Mouse (Mus musculus) neural tube, embryonic 11.5 days (tissue): ENCODE data around the gene Fignl1. TPM values are rescaled to one million over a fixed set of nuclear protein-coding genes. Genes with fewer than 3 reads are reported as not detected.
A peak's percentile ranks its signal among the peaks of the same experiment; 100 is the strongest.

ENCODE experiments used
- ATAC-seq: fragments of 200-750 bp; cut with Nextera tagmentation; 2 replicates; pipeline ENCODE4 v1.8.0; 2017; ENCODE audit warnings: moderate number of reproducible peaks, mild to moderate bottlenecking, moderate TSS enrichment, moderate library complexity; ENCODE audit not compliant: insufficient read depth, low FRiP score, low TSS enrichment
- DNase-seq: peaks from one replicate; pipeline ENCODE4 v3.0.0-alpha.2; 2015; ENCODE audit warnings: low spot score
- H3K27ac ChIP-seq: fragments of 300-500 bp; sonication (generic); 2 replicates; pipeline ENCODE4 v1.5.1; 2014; ENCODE audit warnings: low read depth, mild to moderate bottlenecking, low read length
- H3K27me3 ChIP-seq: fragments of 300-500 bp; sonication (generic); 2 replicates; pipeline ENCODE4 v1.6.1; 2014; ENCODE audit warnings: mild to moderate bottlenecking, low read length, mixed read lengths; ENCODE audit not compliant: control insufficient read depth, insufficient read depth
- H3K36me3 ChIP-seq: fragments of 300-500 bp; sonication (generic); 2 replicates; pipeline ENCODE4 v1.6.1; 2014; ENCODE audit warnings: mild to moderate bottlenecking, low read length, moderate library complexity, mixed read lengths; ENCODE audit not compliant: control insufficient read depth, insufficient read depth
- H3K4me1 ChIP-seq: fragments of 300-500 bp; sonication (generic); 2 replicates; pipeline ENCODE4 v1.6.1; 2014; ENCODE audit warnings: low read length, mixed read lengths; ENCODE audit not compliant: control insufficient read depth, insufficient read depth
- H3K4me2 ChIP-seq: fragments of 300-500 bp; sonication (generic); 2 replicates; pipeline ENCODE4 v1.6.1; 2014; ENCODE audit warnings: low read depth, mild to moderate bottlenecking, moderate library complexity
- H3K4me3 ChIP-seq: fragments of 300-500 bp; sonication (generic); 2 replicates; pipeline ENCODE4 v1.5.1; 2014; ENCODE audit warnings: low read depth, low read length
- H3K9ac ChIP-seq: fragments of 300-500 bp; sonication (generic); 2 replicates; pipeline ENCODE4 v1.6.1; 2014; ENCODE audit warnings: mild to moderate bottlenecking, low read length
- H3K9me3 ChIP-seq: fragments of 300-500 bp; sonication (generic); 2 replicates; pipeline ENCODE4 v1.6.1; 2016; ENCODE audit warnings: low read length; ENCODE audit not compliant: control insufficient read depth
- WGBS: fragments of 180-500 bp; shearing (Covaris S2); extraction: QIAGEN DNeasy Blood & Tissue Kit; methylation state at CpG from one replicate; pipeline ENCODE4 v1.1.7; 2014; 5-methylcytosine and 5-hydroxymethylcytosine counted together
- polyA plus RNA-seq: library from polyadenylated mRNA; unstranded; fragments of >200 nt; fragmentation: Nextera tagmentation; extraction: Ambion mirVana; gene quantifications from 2 replicates; pipeline ENCODE4 v1.2.1, GENCODE M21; 2014

Fignl1 gene
- polyA plus RNA-seq, 1 experiment from 2014 or later: 76.6 TPM

DNA sequence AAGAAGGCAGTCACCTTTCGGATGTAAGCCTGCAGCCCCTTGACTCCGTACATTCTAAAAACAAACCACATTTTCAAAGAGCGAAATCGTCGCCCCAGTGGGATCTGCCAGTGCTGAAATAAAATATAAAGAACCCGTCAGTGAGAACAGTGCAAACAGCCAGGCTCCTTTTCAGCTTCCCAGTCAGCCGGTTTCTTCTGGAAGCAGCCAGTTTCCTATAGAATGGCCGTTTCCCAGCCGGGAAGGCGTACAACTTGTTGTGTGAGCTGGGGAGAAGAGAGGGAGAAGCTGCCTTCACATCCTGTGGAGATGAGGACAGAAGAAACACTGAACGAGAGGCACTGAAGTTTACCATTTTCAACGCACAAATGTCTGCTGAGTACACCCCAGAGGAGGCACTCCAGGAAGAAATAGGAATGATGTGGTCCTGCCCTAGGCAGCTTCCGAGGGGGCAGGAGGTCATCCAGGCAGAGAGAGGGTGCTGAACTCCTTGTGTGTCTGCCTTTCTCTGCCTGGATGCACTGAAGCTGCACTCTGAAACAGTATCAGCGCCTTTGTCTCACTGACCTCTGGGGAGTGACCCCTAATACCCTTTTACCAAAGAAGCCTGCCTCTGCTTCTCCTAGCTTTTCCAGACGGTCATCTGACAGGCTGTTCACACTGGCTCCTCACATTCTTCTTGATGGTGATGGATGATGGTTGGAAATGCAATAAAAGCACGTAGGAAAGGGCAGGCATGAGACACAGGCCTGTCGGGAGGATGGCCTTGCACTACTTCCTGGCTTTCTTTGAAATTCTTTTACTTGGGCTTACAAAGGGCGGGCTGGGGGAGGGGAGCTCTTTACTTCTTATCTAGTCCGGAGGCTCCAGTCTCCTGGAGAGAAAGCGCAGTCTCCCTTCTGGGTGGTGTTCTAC lies 13.7 kb upstream of the Fignl1 start:
- Histone ChIP-seq H3K9me3 (no peaks in the 10 kb centered on the region), H3K4me3 (no peak overlapping the region), H3K36me3 (no peaks in the 10 kb centered on the region), H3K27ac (peak overlapping the region; percentile 97), H3K4me1 (peaks cover 39% of the 10 kb centered on the region), H3K9ac (peak overlapping the region; percentile 64), H3K4me2 (peak overlapping the region; percentile 12), H3K27me3 (no peaks in the 10 kb centered on the region)
- 3% methylated on average over 20 of the region's 20 CpGs for WGBS
- DNase-seq: peak; percentile 73
- peak; percentile 38 for ATAC-seq

GRCm38 (mm10) chr11:11821387-11821975 lies 12.7 kb upstream of the Fignl1 start:
- no peaks in the 10 kb centered on the region for H3K9me3 ChIP-seq
- peak overlapping the region; percentile 64 for H3K9ac ChIP-seq
- no peak overlapping the region for H3K4me3 ChIP-seq
- H3K36me3 ChIP-seq: no peaks in the 10 kb centered on the region
- ATAC-seq: peak; percentile 73
- peaks cover 39% of the 10 kb centered on the region for H3K4me1 ChIP-seq
- H3K4me2 ChIP-seq: no peak overlapping the region
- no peaks in the 10 kb centered on the region for H3K27me3 ChIP-seq
- 6% methylated on average over 15 of the region's 16 CpGs for WGBS
- peak overlapping the region; percentile 97 for H3K27ac ChIP-seq
- peak; percentile 92 for DNase-seq

- Histone ChIP-seq H3K27ac (peak overlapping the region; percentile 58), H3K27me3 (no peaks in the 10 kb centered on the region), H3K4me1 (peaks cover 35% of the 10 kb centered on the region), H3K36me3 (no peaks in the 10 kb centered on the region), H3K9me3 (no peaks in the 10 kb centered on the region), H3K4me3 (no peak overlapping the region), H3K4me2 (no peak overlapping the region), H3K9ac (no peak overlapping the region)
- no peak for DNase-seq
- no peak for ATAC-seq
- 64% methylated on average over 3 of the region's 3 CpGs for WGBS
Measured at GRCm38 (mm10) chr11:11820737-11821136, 12.0 kb upstream of the Fignl1 start.

DNA sequence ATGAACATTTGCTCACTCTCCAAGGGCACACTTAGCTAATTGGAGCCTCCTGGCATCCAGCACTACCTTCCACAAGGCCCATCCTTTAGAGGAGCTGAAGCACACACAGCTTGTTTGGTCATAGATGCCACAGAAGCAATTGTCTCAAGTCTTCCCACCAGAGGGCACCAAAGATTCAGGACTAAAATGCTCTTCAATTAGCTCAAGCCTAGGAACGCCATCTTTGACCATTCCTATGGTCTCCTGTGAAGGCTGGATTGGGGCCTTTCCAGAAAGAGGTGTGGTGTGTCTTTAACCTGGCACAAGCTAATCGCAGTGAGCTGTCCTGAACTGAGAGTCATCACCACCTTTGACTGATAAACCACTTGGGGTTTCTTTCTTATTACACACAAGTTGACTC lies 11.5 kb upstream of the Fignl1 start:
- H3K9me3 ChIP-seq: no peaks in the 10 kb centered on the region
- peaks cover 33% of the 10 kb centered on the region for H3K4me1 ChIP-seq
- no peaks in the 10 kb centered on the region for H3K27me3 ChIP-seq
- H3K4me3 ChIP-seq: no peak overlapping the region
- peak; percentile 88 for DNase-seq
- 3% methylated on average over 2 of the region's 2 CpGs for WGBS
- no peaks in the 10 kb centered on the region for H3K36me3 ChIP-seq
- H3K27ac ChIP-seq: no peak overlapping the region; the same call in 1 of the 2 replicates
- no peak overlapping the region for H3K9ac ChIP-seq
- peak; percentile 58 for ATAC-seq
- H3K4me2 ChIP-seq: no peak overlapping the region

GRCm38 (mm10) chr11:11819206-11819605 lies 10.4 kb upstream of the Fignl1 start:
- no peak for DNase-seq
- no peak overlapping the region for H3K27ac ChIP-seq
- no peak overlapping the region for H3K4me3 ChIP-seq
- WGBS: 90% methylated on average over 5 of the region's 5 CpGs
- no peaks in the 10 kb centered on the region for H3K9me3 ChIP-seq
- ATAC-seq: no peak
- H3K4me1 ChIP-seq: peaks cover 29% of the 10 kb centered on the region
- H3K27me3 ChIP-seq: no peaks in the 10 kb centered on the region
- H3K9ac ChIP-seq: no peak overlapping the region
- no peaks in the 10 kb centered on the region for H3K36me3 ChIP-seq
- H3K4me2 ChIP-seq: no peak overlapping the region

- Histone ChIP-seq H3K9ac (no peak overlapping the region), H3K4me3 (no peak overlapping the region), H3K4me1 (peaks cover 27% of the 10 kb centered on the region), H3K36me3 (no peaks in the 10 kb centered on the region), H3K9me3 (no peaks in the 10 kb centered on the region), H3K4me2 (no peak overlapping the region), H3K27ac (no peak overlapping the region), H3K27me3 (no peaks in the 10 kb centered on the region)
- no peak for DNase-seq
- WGBS: 90% methylated on average over 6 of the region's 6 CpGs
- ATAC-seq: no peak
Measured at GRCm38 (mm10) chr11:11818797-11819196, 10.0 kb upstream of the Fignl1 start.

GRCm38 (mm10) chr11:11815737-11816136 lies 7.0 kb upstream of the Fignl1 start:
- Histone ChIP-seq H3K9ac (no peak overlapping the region), H3K9me3 (no peaks in the 10 kb centered on the region), H3K4me2 (no peak overlapping the region), H3K4me1 (peaks cover 2% of the 10 kb centered on the region), H3K27me3 (no peaks in the 10 kb centered on the region), H3K4me3 (no peak overlapping the region), H3K27ac (no peak overlapping the region), H3K36me3 (no peaks in the 10 kb centered on the region)
- ATAC-seq: no peak
- DNase-seq: no peak
- WGBS: 81% methylated on average over 3 of the region's 3 CpGs

GRCm38 (mm10) chr11:11811906-11812480 lies 3.2 kb upstream of the Fignl1 start:
- Histone ChIP-seq H3K4me1 (peaks cover 9% of the 10 kb centered on the region), H3K9ac (peak overlapping the region; percentile 35; the same call in 1 of the 2 replicates), H3K9me3 (no peaks in the 10 kb centered on the region), H3K27me3 (no peaks in the 10 kb centered on the region), H3K36me3 (no peaks in the 10 kb centered on the region), H3K27ac (0 out of 2 replicates have a peak overlapping the region, but pooled peaks have one; percentile 27), H3K4me3 (no peak overlapping the region), H3K4me2 (peak overlapping the region; percentile 31)
- peak; percentile 84 for DNase-seq
- WGBS: 26% methylated on average over 9 of the region's 9 CpGs
- ATAC-seq: 0 out of 2 replicates have a peak, but pooled peaks have one; percentile 10
